Mouse (Mus musculus) MEL (cell line): ENCODE measurements around the gene Lhfp. TPM values are rescaled to one million over a fixed set of nuclear protein-coding genes. Genes with fewer than 3 reads are reported as not detected.

Experiments used
- DNase-seq: peaks from one replicate; pipeline ENCODE4 v3.0.0; 2011; ENCODE audit warnings: low read depth, low spot score
- H3K27ac ChIP-seq: 2 replicates; pipeline ENCODE4 v1.5.1; 2012; ENCODE audit warnings: low read depth, mild to moderate bottlenecking, control low read depth, low read length, moderate library complexity; ENCODE audit not compliant: control insufficient read depth
- H3K27me3 ChIP-seq, 2 experiments: fragments of 150-350 bp in 1 of 2; sonication (generic) in 1 of 2; 2 replicates each; pipeline ENCODE4 v1.6.1; 2012; ENCODE audit warnings: low read length in 2 of 2, mild to moderate bottlenecking in 2 of 2, improper control_type of control experiment in 1 of 2, moderate library complexity in 1 of 2; ENCODE audit not compliant: insufficient read depth in 2 of 2, control insufficient read depth in 1 of 2
- H3K36me3 ChIP-seq, 2 experiments: 2 replicates each; pipeline ENCODE4 v1.6.1; 2012 to 2014; ENCODE audit warnings: low read length in 2 of 2, improper control_type of control experiment in 1 of 2, inconsistent platforms in 1 of 2, mild to moderate bottlenecking in 1 of 2; ENCODE audit not compliant: insufficient read depth in 2 of 2, control insufficient read depth in 1 of 2
- H3K4me1 ChIP-seq, 2 experiments: fragments of 150-350 bp in 1 of 2; sonication (generic) in 1 of 2; 2 replicates each; pipeline ENCODE4 v1.6.1; 2012; ENCODE audit warnings: low read length in 2 of 2, improper control_type of control experiment in 1 of 2, mild to moderate bottlenecking in 1 of 2; ENCODE audit not compliant: insufficient read depth in 2 of 2, control insufficient read depth in 1 of 2
- H3K4me3 ChIP-seq, 2 experiments: fragments of 150-350 bp in 1 of 2; sonication (generic) in 1 of 2; 2 replicates each; pipeline ENCODE4 v1.5.1; 2012; ENCODE audit warnings: low read depth in 2 of 2, low read length in 2 of 2, mild to moderate bottlenecking in 2 of 2, moderate library complexity in 2 of 2, control low read depth in 1 of 2, improper control_type of control experiment in 1 of 2; ENCODE audit not compliant: control insufficient read depth in 1 of 2, insufficient read depth in 1 of 2
- H3K79me2 ChIP-seq: 2 replicates; pipeline ENCODE4 v1.6.1; 2012; ENCODE audit warnings: mild to moderate bottlenecking, low read length, moderate library complexity; ENCODE audit not compliant: control insufficient read depth, poor library complexity, insufficient read depth
- H3K9ac ChIP-seq: 2 replicates; pipeline ENCODE4 v1.6.1; 2012; ENCODE audit warnings: low read depth, mild to moderate bottlenecking, control low read depth, low read length, moderate library complexity; ENCODE audit not compliant: control insufficient read depth, poor library complexity, severe bottlenecking
- H3K9me3 ChIP-seq: fragments of 150-350 bp; sonication (generic); replicated peaks from 2 replicates; pipeline ENCODE4 v1.6.1; 2012; ENCODE audit warnings: mild to moderate bottlenecking, low read length, improper control_type of control experiment, moderate library complexity; ENCODE audit not compliant: insufficient read depth
- CTCF ChIP-seq, 3 experiments: IDR thresholded peaks in 2 of 3; conservative IDR thresholded peaks in 1 of 3; 2 replicates each; pipeline ENCODE4 v1.5.1; 2011 to 2012; ENCODE audit warnings: low read length in 3 of 3, low read depth in 2 of 3, mild to moderate bottlenecking in 2 of 3, improper control_type of control experiment in 1 of 3, inconsistent platforms in 1 of 3, mixed read lengths in 1 of 3, moderate library complexity in 1 of 3; ENCODE audit not compliant: control insufficient read depth in 1 of 3, insufficient read depth in 1 of 3, poor library complexity in 1 of 3, severe bottlenecking in 1 of 3
- E2F4 ChIP-seq: IDR thresholded peaks from 2 replicates; pipeline ENCODE4 v1.6.1; 2011; ENCODE audit warnings: low read depth, low read length, improper control_type of control experiment, borderline replicate concordance
- ELF1 ChIP-seq: IDR thresholded peaks from 2 replicates; pipeline ENCODE4 v1.6.1; 2014; ENCODE audit warnings: low read depth, mild to moderate bottlenecking, inconsistent platforms, low read length, improper control_type of control experiment, moderate library complexity
- EP300 ChIP-seq, 2 experiments: IDR thresholded peaks; 2 replicates each; pipeline ENCODE4 v1.6.1; 2011; ENCODE audit warnings: improper control_type of control experiment in 2 of 2, low read length in 2 of 2, low read depth in 1 of 2, mild to moderate bottlenecking in 1 of 2
- ETS1 ChIP-seq: IDR thresholded peaks from 2 replicates; pipeline ENCODE4 v1.6.1; 2012; ENCODE audit warnings: low read depth, mild to moderate bottlenecking, inconsistent platforms, low read length, improper control_type of control experiment, moderate library complexity
- GABPA ChIP-seq: IDR thresholded peaks from 2 replicates; pipeline ENCODE4 v1.6.1; 2012; ENCODE audit warnings: low read depth, mild to moderate bottlenecking, inconsistent platforms, low read length, improper control_type of control experiment, moderate library complexity
- GATA1 ChIP-seq: IDR thresholded peaks from 2 replicates; pipeline ENCODE4 v1.6.1; 2011; ENCODE audit warnings: low read depth, low read length, improper control_type of control experiment
- HCFC1 ChIP-seq: IDR thresholded peaks from 2 replicates; pipeline ENCODE4 v1.6.1; 2012; ENCODE audit warnings: low read depth, mild to moderate bottlenecking, inconsistent platforms, low read length, improper control_type of control experiment, moderate library complexity
- JUND ChIP-seq: IDR thresholded peaks from 2 replicates; pipeline ENCODE4 v1.6.1; 2011; ENCODE audit warnings: low read depth, mild to moderate bottlenecking, improper control_type of control experiment, low read length
- KAT2A ChIP-seq: conservative IDR thresholded peaks from 2 replicates; pipeline ENCODE4 v1.6.1; 2012; ENCODE audit warnings: low read depth, low read length, improper control_type of control experiment, inconsistent platforms
- MAX ChIP-seq: IDR thresholded peaks from 2 replicates; pipeline ENCODE4 v1.6.1; 2011; ENCODE audit warnings: low read length, improper control_type of control experiment
- MEF2A ChIP-seq: IDR thresholded peaks from 2 replicates; pipeline ENCODE4 v1.6.1; 2014; ENCODE audit warnings: low read depth, mild to moderate bottlenecking, inconsistent platforms, low read length, improper control_type of control experiment; ENCODE audit not compliant: poor library complexity, insufficient replicate concordance, severe bottlenecking; ENCODE audit errors: extremely low read depth
- MXI1 ChIP-seq: IDR thresholded peaks from 2 replicates; pipeline ENCODE4 v1.6.1; 2011; ENCODE audit warnings: mild to moderate bottlenecking, low read depth, low read length, improper control_type of control experiment
- MYC ChIP-seq: IDR thresholded peaks from 2 replicates; pipeline ENCODE4 v1.6.1; 2011; ENCODE audit warnings: low read depth, mild to moderate bottlenecking, low read length, improper control_type of control experiment, moderate library complexity
- NELFE ChIP-seq: IDR thresholded peaks from 2 replicates; pipeline ENCODE4 v1.6.1; 2011; ENCODE audit warnings: low read depth, low read length, improper control_type of control experiment
- NRF1 ChIP-seq: IDR thresholded peaks from 2 replicates; pipeline ENCODE4 v1.6.1; 2014; ENCODE audit warnings: low read depth, mild to moderate bottlenecking, inconsistent platforms, low read length, improper control_type of control experiment, moderate library complexity; ENCODE audit not compliant: poor library complexity, insufficient read depth, severe bottlenecking
- POLR2AphosphoS2 ChIP-seq: IDR thresholded peaks from 2 replicates; pipeline ENCODE4 v1.6.1; 2011; ENCODE audit warnings: low read length, improper control_type of control experiment
- RCOR1 ChIP-seq: IDR thresholded peaks from 2 replicates; pipeline ENCODE4 v1.6.1; 2012; ENCODE audit warnings: low read depth, mild to moderate bottlenecking, inconsistent platforms, low read length, improper control_type of control experiment
- SIN3A ChIP-seq: IDR thresholded peaks from 2 replicates; pipeline ENCODE4 v1.6.1; 2012; ENCODE audit warnings: low read length, improper control_type of control experiment, inconsistent platforms
- SMC3 ChIP-seq: IDR thresholded peaks from 2 replicates; pipeline ENCODE4 v1.6.1; 2011; ENCODE audit warnings: low read depth, low read length, improper control_type of control experiment
- TBP ChIP-seq: IDR thresholded peaks from 2 replicates; pipeline ENCODE4 v1.8.0; 2011; ENCODE audit warnings: low read depth, low read length, improper control_type of control experiment
- TCF12 ChIP-seq: IDR thresholded peaks from 2 replicates; pipeline ENCODE4 v1.6.1; 2014; ENCODE audit warnings: low read depth, mild to moderate bottlenecking, inconsistent platforms, low read length, improper control_type of control experiment, moderate library complexity
- UBTF ChIP-seq: IDR thresholded peaks from 2 replicates; pipeline ENCODE4 v1.6.1; 2012; ENCODE audit warnings: low read depth, mild to moderate bottlenecking, inconsistent platforms, low read length, improper control_type of control experiment, moderate library complexity, borderline replicate concordance; ENCODE audit not compliant: insufficient read depth
- ZKSCAN1 ChIP-seq: IDR thresholded peaks from 2 replicates; pipeline ENCODE4 v1.6.1; 2012; ENCODE audit warnings: low read depth, mild to moderate bottlenecking, inconsistent platforms, low read length, improper control_type of control experiment, moderate library complexity
- ZNF384 ChIP-seq: IDR thresholded peaks from 2 replicates; pipeline ENCODE4 v1.6.1; 2012; ENCODE audit warnings: low read depth, mild to moderate bottlenecking, inconsistent platforms, low read length, improper control_type of control experiment
- polyA plus RNA-seq, 2 experiments: library from polyadenylated mRNA; stranded (reverse) in 1 of 2; unstranded in 1 of 2; fragments of >175 nt in 1 of 2; fragments of >200 nt in 1 of 2; gene quantifications; 2 replicates each; pipeline versions ENCODE4 v1.2.1 to v1.2.4; 2012; ENCODE audit warnings: low replicate concordance in 2 of 2, low read depth in 1 of 2; ENCODE audit not compliant: insufficient read length in 2 of 2, insufficient read depth in 1 of 2, missing spikeins in 1 of 2
- total RNA-seq: library from RNA; depleted of rRNA; stranded (reverse); fragments of 300-350 nt; gene quantifications from 2 replicates; pipeline ENCODE4 v1.2.3, GENCODE M21; 2012

The Lhfp gene
- total and polyA plus RNA-seq, 3 experiments, result not detected

- Histone ChIP-seq H3K36me3 (no peaks in the 10 kb centered on the region), H3K27me3 (no peaks in the 10 kb centered on the region), H3K27ac (no peak overlapping the region), H3K9ac (no peak overlapping the region), H3K4me3 (no peak overlapping the region), H3K9me3 (no peaks in the 10 kb centered on the region), H3K79me2 (no peaks in the 10 kb centered on the region), H3K4me1 (no peaks in the 10 kb centered on the region)
- no peak for DNase-seq
- TF ChIP-seq MEF2A (no peak), GABPA (no peak), GATA1 (no peak), ELF1 (no peak), HCFC1 (no peak), NRF1 (no peak), CTCF (IDR thresholded peaks at IDR 0.05 in 2 of 3, conservative IDR thresholded peaks at IDR 0.05 in 1 of 3; ENCODE audit: control insufficient read depth in 1 of 3, insufficient read depth in 1 of 3, low read depth in 2 of 3, low read length in 3 of 3, poor library complexity in 1 of 3, severe bottlenecking in 1 of 3) (no peak), SIN3A (no peak), JUND (no peak), RCOR1 (no peak), ZKSCAN1 (no peak), UBTF (no peak), POLR2AphosphoS2 (no peak), KAT2A (no peak), NELFE (no peak), E2F4 (no peak), TBP (no peak), ZNF384 (no peak)
Observed at GRCm38 (mm10) chr3:53292979-53293378, 251.7 kb downstream of the Lhfp start.

GRCm38 (mm10) chr3:53293901-53294433, 252.6 kb downstream of the Lhfp start:
- H3K36me3 ChIP-seq, result no peaks in the 10 kb centered on the region
- no peaks in the 10 kb centered on the region for H3K27me3 ChIP-seq
- no peak overlapping the region for H3K4me3 ChIP-seq
- no peaks in the 10 kb centered on the region for H3K9me3 ChIP-seq
- no peaks in the 10 kb centered on the region for H3K79me2 ChIP-seq
- no peak overlapping the region for H3K27ac ChIP-seq
- TF ChIP-seq POLR2AphosphoS2, result no peak
- TF ChIP-seq MXI1, result no peak
- TF ChIP-seq SMC3, result no peak
- TF ChIP-seq NELFE, result no peak
- TF ChIP-seq MAX, result no peak
- no peak for TF ChIP-seq JUND
- no peak for TF ChIP-seq MYC
- TF ChIP-seq EP300 (IDR thresholded peaks at IDR 0.05; ENCODE audit: low read depth in 1 of 2, low read length in 2 of 2), result no peak
- TF ChIP-seq GABPA, result no peak
- TF ChIP-seq ETS1, result no peak
- TF ChIP-seq SIN3A, result no peak
- TF ChIP-seq RCOR1, result no peak
- no peak for TF ChIP-seq TCF12
- no peak for TF ChIP-seq ELF1
- no peak for TF ChIP-seq ZKSCAN1
- TF ChIP-seq, all 39 proteins: peak for 0
- DNase-seq, result no peak
- Histone ChIP-seq H3K9ac (no peak overlapping the region), H3K4me1 (no peaks in the 10 kb centered on the region)
